Mouse (Mus musculus): Measurements from ENCODE around the gene Ankrd45. TPM values are rescaled to one million over a fixed set of nuclear protein-coding genes. Genes with fewer than 3 reads are reported as not detected.

The Ankrd45 gene
- polyA plus RNA-seq (2014; fragmentation: Illumina TruSeq; extraction: RNeasy Lipid Tissue Mini Kit (QIAGEN cat#74804); ENCODE audit: low read depth, low replicate concordance) = 4.2 TPM

DNA sequence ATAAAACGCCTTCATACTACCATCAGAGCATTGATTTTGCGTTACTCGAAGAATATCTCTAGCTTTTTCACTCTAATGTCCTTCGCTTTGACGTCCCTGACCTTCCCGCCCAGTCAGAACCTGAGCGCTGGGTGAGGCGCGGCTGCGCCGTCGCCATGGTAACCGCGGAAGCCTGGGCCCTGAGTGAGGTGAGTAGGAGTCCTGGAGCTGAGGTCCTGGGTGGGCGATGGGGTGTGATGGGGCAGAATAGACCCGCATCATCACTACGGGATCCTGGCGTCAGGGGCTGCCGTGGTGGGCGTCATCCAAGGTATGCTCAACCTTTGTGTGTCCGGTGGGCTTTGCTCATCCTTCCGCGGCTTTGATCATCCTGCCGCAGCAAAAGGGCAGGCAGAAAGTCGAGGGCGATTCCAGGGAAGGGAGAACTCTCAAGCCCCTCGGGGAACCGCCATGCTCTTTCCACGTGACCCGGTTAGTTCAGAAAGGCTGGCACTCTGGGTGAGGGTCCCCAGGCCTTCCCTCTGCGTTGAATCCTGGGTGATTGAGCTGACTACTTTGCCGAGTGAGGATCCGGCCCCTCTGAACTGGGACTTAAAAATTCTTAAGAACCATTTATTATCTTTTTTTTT, at the start of gene Ankrd45:
TSS of gene Ankrd45 (plus strand) at position 161 of the 629 bp plus-strand sequence.

DNA sequence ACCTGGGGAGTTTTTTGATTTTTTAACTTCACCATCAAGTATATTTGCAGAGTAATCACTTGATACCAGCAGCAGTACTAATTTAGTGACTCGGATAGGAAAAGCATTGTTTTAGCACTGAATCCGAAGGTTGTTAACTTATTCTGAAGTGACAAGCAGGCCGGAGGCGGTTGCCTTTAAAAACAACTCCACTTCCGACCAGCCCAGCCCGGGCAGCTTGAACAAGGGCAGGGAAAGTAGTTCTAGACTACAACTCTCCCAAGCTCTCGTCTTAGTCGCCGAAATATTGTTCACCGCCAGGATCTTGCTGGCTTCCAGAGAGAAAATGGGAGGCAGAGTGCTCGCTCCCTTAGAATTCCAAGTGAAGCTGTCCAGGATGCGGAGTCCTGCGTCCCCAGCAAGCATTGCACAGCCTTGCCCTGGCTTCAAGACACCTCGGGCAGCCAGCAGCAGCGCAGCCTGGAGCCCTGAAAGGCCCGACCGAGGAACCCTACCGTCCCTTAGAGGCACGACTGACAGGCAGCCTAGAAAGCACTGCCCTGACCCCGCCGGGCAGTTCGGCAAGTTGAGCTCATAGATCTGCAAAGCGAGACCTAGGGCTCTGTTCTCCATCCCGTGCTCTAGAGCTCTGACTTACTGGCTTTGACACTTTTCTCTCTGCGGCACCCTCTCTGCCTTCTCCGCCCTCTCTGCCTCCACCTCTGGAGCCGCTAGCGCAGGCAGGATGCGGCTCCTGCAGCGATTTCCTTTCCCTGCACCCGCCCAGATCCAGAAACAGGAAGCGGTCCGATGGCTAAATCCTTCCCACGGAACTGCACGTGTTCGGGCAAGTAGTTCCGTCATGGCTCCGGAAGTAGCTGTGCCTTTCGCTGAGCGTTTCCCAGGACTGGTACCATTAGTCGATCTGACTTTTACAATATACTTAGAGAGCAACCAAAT, 11.5 kb upstream of the Ankrd45 start, which contains the start of gene Klhl20:
TSS of gene Klhl20 (minus strand) at position 786 of the 939 bp plus-strand sequence.

DNA sequence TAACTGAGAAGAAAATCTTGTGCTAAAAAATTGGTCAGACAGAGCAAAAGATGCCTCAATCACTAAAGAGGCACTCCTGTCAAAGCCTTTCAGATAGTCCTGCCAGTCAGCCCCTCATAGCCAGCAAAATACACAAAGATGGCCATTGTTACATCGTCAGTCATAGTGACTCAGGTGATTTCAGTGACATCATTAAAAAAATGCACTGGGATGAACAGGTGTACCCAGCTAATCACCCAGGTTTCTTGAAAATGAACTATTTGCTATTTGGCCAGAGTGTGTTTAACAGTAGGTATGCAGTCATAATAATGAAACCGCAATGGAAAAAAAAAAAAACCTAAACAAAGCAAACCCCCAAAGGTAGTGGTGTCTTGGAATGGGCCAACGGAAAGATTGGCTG, 16.7 kb downstream of the Ankrd45 start, which contains the start of gene Tex50:
TSS of gene Tex50 (minus strand) at position 101 of the 400 bp plus-strand sequence.

Other genes with a start within 250 kb of the Ankrd45 start
- gene Rc3h1, start 236.3 kb upstream of the Ankrd45 start, polyA plus RNA-seq (2014; fragmentation: Illumina TruSeq; extraction: RNeasy Lipid Tissue Mini Kit (QIAGEN cat#74804); ENCODE audit: low read depth, low replicate concordance) = 30.2 TPM
- 1.3 TPM for gene Serpinc1, start 164.1 kb upstream of the Ankrd45 start, polyA plus RNA-seq (2014; fragmentation: Illumina TruSeq; extraction: RNeasy Lipid Tissue Mini Kit (QIAGEN cat#74804); ENCODE audit: low read depth, low replicate concordance)
- 8.9 TPM for gene Zbtb37, start 107.8 kb upstream of the Ankrd45 start, polyA plus RNA-seq (2014; fragmentation: Illumina TruSeq; extraction: RNeasy Lipid Tissue Mini Kit (QIAGEN cat#74804); ENCODE audit: low read depth, low replicate concordance)
- 21.5 TPM for gene Dars2, start 72.0 kb upstream of the Ankrd45 start, polyA plus RNA-seq (2014; fragmentation: Illumina TruSeq; extraction: RNeasy Lipid Tissue Mini Kit (QIAGEN cat#74804); ENCODE audit: low read depth, low replicate concordance)
- gene Cenpl, start 72.0 kb upstream of the Ankrd45 start, polyA plus RNA-seq (2014; fragmentation: Illumina TruSeq; extraction: RNeasy Lipid Tissue Mini Kit (QIAGEN cat#74804); ENCODE audit: low read depth, low replicate concordance) = 11.1 TPM
- gene Klhl20, start 11.2 kb upstream of the Ankrd45 start, polyA plus RNA-seq (2014; fragmentation: Illumina TruSeq; extraction: RNeasy Lipid Tissue Mini Kit (QIAGEN cat#74804); ENCODE audit: low read depth, low replicate concordance) = 21.9 TPM
- gene Tex50, start 16.6 kb downstream of the Ankrd45 start, polyA plus RNA-seq (2014; fragmentation: Illumina TruSeq; extraction: RNeasy Lipid Tissue Mini Kit (QIAGEN cat#74804); ENCODE audit: low read depth, low replicate concordance) = not detected
- 199 TPM for gene Prdx6, start 108.5 kb downstream of the Ankrd45 start, polyA plus RNA-seq (2014; fragmentation: Illumina TruSeq; extraction: RNeasy Lipid Tissue Mini Kit (QIAGEN cat#74804); ENCODE audit: low read depth, low replicate concordance)